13 mouse cellular contexts compared by ENCODE assay signal in the genomic region with DNA sequence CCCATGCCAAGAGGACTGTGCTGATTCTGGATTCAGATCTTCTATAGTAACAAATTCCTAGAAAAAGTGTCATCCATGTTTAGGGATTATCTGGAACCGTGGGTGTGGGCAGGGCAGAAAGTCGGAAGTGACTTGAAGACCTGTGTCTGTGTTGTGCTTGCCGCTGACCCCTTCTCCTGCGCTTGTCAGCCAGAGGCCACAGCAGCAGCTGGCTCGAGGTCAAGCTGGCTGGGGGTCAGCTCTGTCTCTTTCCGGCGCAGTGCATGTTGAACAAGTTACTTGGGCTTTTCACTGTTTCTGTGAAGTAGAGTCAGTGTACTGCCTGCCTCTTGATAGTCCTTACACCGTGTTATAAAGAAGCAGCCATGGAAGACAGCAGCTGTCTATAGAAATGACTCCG. TPM values are rescaled to one million over a fixed set of nuclear protein-coding genes. Genes with fewer than 3 reads are reported as not detected.
DNase-seq lines count a peak whose midpoint lies in the region.
"Had no signal": no experiment of that assay in that cellular context is flagged by ENCODE, and none has a peak within 500 bp of the region (broad histone marks: within the 10 kb centered on the region; RNA-seq: fewer than 3 reads in every experiment).

No protein-coding gene starts in this region.

- peak; percentile 87 for DNase-seq in heart, adult 11 months
- no peak for DNase-seq in heart, adult 18-20 months
- DNase-seq in kidney, adult 9 months: peak; percentile 11
- no peak for DNase-seq in kidney, adult 8-10 months
- DNase-seq in kidney, postnatal 14 days: peak; percentile 39
- DNase-seq in kidney, postnatal 25 days: no peak
- DNase-seq in layer of hippocampus, adult 9-11 months: no peak
- DNase-seq: adrenal gland, adult 2 months; adrenal gland, postnatal 14 days; cerebellum, adult 11 months; cerebellum, adult 2 months; cerebellum, adult 9-11 months; gastrocnemius, postnatal 25 days had no signal

RNA-seq across cellular contexts. Expression of a gene that starts 23.2 kb away (rescaled TPM):
- 10 to 100 TPM; 49.2 to 51.1 TPM for total RNA-seq in heart, adult 18-20 months (2021)

RNA-seq across cellular contexts. Expression of a gene that starts 36.2 kb away (rescaled TPM):
- 1 to 10 TPM; 6.5 to 7.4 TPM for total RNA-seq in heart, adult 18-20 months (2021)

Comparison
In these comparisons a context has a peak if more than half of its experiments do, and no peak if none do; other contexts are left out.
1. DNase-seq: peak in heart, adult 11 months (single experiment), kidney, adult 9 months (single experiment) and kidney, postnatal 14 days (single experiment); none in heart, adult 18-20 months (0 of 2), kidney, adult 8-10 months (0 of 2), kidney, postnatal 25 days (0 of 2) and layer of hippocampus, adult 9-11 months (single experiment).